Mouse (Mus musculus): ENCODE data around the gene Wdr53. TPM values are rescaled to one million over a fixed set of nuclear protein-coding genes. Genes with fewer than 3 reads are reported as not detected.
"Not testable (repeated sequence)": the region's sequence is repeated elsewhere in the genome, so short reads cannot be mapped to it uniquely, and the experiment has no call there.

Gene Wdr53
- polyA plus RNA-seq, 1 experiment from 2014 or later = 20.2 TPM

- peak within 1 kb of the TSS; percentile 96 for H3K27ac ChIP-seq
- H3K4me3 ChIP-seq (replicated peaks; ENCODE audit: low read depth, low read length) = peak within 1 kb of the TSS; percentile 93
- WGBS = under 1% methylated on average over 75 of the region's 75 CpGs
- DNase-seq (ENCODE audit: low spot score) (peak; percentile 96), ATAC-seq (replicated peaks; ENCODE audit: low FRiP score, low read depth) (peak; percentile 90)
- H3K9me3 ChIP-seq (replicated peaks; ENCODE audit: low read length) = no peaks in the 10 kb centered on the region
- H3K9ac ChIP-seq (ENCODE audit: low read depth, low read length) = peak within 1 kb of the TSS; percentile 88
- H3K27me3 ChIP-seq (ENCODE audit: insufficient read depth, low read length) = no peaks in the 10 kb centered on the region
- H3K4me2 ChIP-seq (ENCODE audit: low read length) = peak within 1 kb of the TSS; percentile 77
- no peaks in the 10 kb centered on the region for H3K36me3 ChIP-seq (ENCODE audit: insufficient read depth, low read length)
- peaks cover 3% of the 10 kb centered on the region; the same call in 1 of the 2 replicates for H3K4me1 ChIP-seq (replicated peaks; ENCODE audit: insufficient read depth, low read length)
- no peak for TF ChIP-seq CTCF (IDR thresholded peaks at IDR 0.05; ENCODE audit: low read depth)
Observed at GRCm38 (mm10) chr16:32277308-32278256, 30.6 kb downstream of the Wdr53 start, which contains the start of gene Rnf168. Gene Rnf168, plus strand, starts transcription at chr16:32277459.

GRCm38 (mm10) chr16:32278396-32278795, 31.4 kb downstream of the Wdr53 start:
- H3K4me1 ChIP-seq (replicated peaks; ENCODE audit: insufficient read depth, low read length) = peaks cover 3% of the 10 kb centered on the region; the same call in 1 of the 2 replicates
- ATAC-seq (replicated peaks; ENCODE audit: low FRiP score, low read depth) = no peak
- WGBS = 41% methylated on average over 7 of the region's 7 CpGs

GRCm38 (mm10) chr16:32280211-32280610, 33.2 kb downstream of the Wdr53 start:
- 96% methylated on average over 8 of the region's 8 CpGs for WGBS
- Histone ChIP-seq H3K9ac (ENCODE audit: low read depth, low read length) (no peak overlapping the region), H3K9me3 (replicated peaks; ENCODE audit: low read length) (no peaks in the 10 kb centered on the region), H3K27ac (no peak overlapping the region), H3K36me3 (ENCODE audit: insufficient read depth, low read length) (peaks cover 18% of the 10 kb centered on the region), H3K4me1 (replicated peaks; ENCODE audit: insufficient read depth, low read length) (peaks cover 3% of the 10 kb centered on the region; the same call in 1 of the 2 replicates), H3K4me2 (ENCODE audit: low read length) (no peak overlapping the region), H3K27me3 (ENCODE audit: insufficient read depth, low read length) (no peaks in the 10 kb centered on the region), H3K4me3 (replicated peaks; ENCODE audit: low read depth, low read length) (no peak overlapping the region)
- TF ChIP-seq CTCF (IDR thresholded peaks at IDR 0.05; ENCODE audit: low read depth) = no peak
- ATAC-seq (replicated peaks; ENCODE audit: low FRiP score, low read depth) (no peak), DNase-seq (ENCODE audit: low spot score) (no peak)

More at GRCm38 (mm10) chr16:32278396-32278795, 31.4 kb downstream of the Wdr53 start:
- TF ChIP-seq CTCF (IDR thresholded peaks at IDR 0.05; ENCODE audit: low read depth) = no peak
- 0 out of 2 replicates have a peak, but pooled peaks cover 1% of the 10 kb centered on the region for H3K36me3 ChIP-seq (ENCODE audit: insufficient read depth, low read length)
- H3K4me2 ChIP-seq (ENCODE audit: low read length) = peak overlapping the region; percentile 77
- H3K27me3 ChIP-seq (ENCODE audit: insufficient read depth, low read length) = no peaks in the 10 kb centered on the region
- H3K9me3 ChIP-seq (replicated peaks; ENCODE audit: low read length) = no peaks in the 10 kb centered on the region
- peak overlapping the region; percentile 88 for H3K9ac ChIP-seq (ENCODE audit: low read depth, low read length)
- H3K27ac ChIP-seq = peak overlapping the region; percentile 96
- H3K4me3 ChIP-seq (replicated peaks; ENCODE audit: low read depth, low read length) = peak overlapping the region; percentile 93
- no peak for DNase-seq (ENCODE audit: low spot score)

GRCm38 (mm10) chr16:32282608-32283007, 35.6 kb downstream of the Wdr53 start:
- H3K4me1 ChIP-seq (replicated peaks; ENCODE audit: insufficient read depth, low read length) = no peaks in the 10 kb centered on the region
- H3K4me3 ChIP-seq (replicated peaks; ENCODE audit: low read depth, low read length) = no peak overlapping the region
- H3K9me3 ChIP-seq (replicated peaks; ENCODE audit: low read length) = no peaks in the 10 kb centered on the region
- no peak for TF ChIP-seq CTCF (IDR thresholded peaks at IDR 0.05; ENCODE audit: low read depth)
- no peak overlapping the region for H3K9ac ChIP-seq (ENCODE audit: low read depth, low read length)
- no peak overlapping the region for H3K27ac ChIP-seq
- no peak for DNase-seq (ENCODE audit: low spot score)
- H3K4me2 ChIP-seq (ENCODE audit: low read length) = no peak overlapping the region
- ATAC-seq (replicated peaks; ENCODE audit: low FRiP score, low read depth) = no peak
- H3K36me3 ChIP-seq (ENCODE audit: insufficient read depth, low read length) = peaks cover 22% of the 10 kb centered on the region
- H3K27me3 ChIP-seq (ENCODE audit: insufficient read depth, low read length) = no peaks in the 10 kb centered on the region

- ATAC-seq (replicated peaks; ENCODE audit: low FRiP score, low read depth) = no peak
- TF ChIP-seq CTCF (IDR thresholded peaks at IDR 0.05; ENCODE audit: low read depth) = no peak
- WGBS = 96% methylated on average over 4 of the region's 4 CpGs
Observed at GRCm38 (mm10) chr16:32291821-32292220, 44.8 kb downstream of the Wdr53 start.

GRCm38 (mm10) chr16:32299617-32300016, 52.6 kb downstream of the Wdr53 start:
- 96% methylated on average over 4 of the region's 4 CpGs for WGBS

More at GRCm38 (mm10) chr16:32291821-32292220, 44.8 kb downstream of the Wdr53 start:
- Histone ChIP-seq H3K36me3 (ENCODE audit: insufficient read depth, low read length) (peaks cover 30% of the 10 kb centered on the region), H3K27me3 (ENCODE audit: insufficient read depth, low read length) (no peaks in the 10 kb centered on the region), H3K4me3 (replicated peaks; ENCODE audit: low read depth, low read length) (no peak overlapping the region), H3K9me3 (replicated peaks; ENCODE audit: low read length) (no peaks in the 10 kb centered on the region), H3K4me2 (ENCODE audit: low read length) (no peak overlapping the region), H3K27ac (no peak overlapping the region), H3K4me1 (replicated peaks; ENCODE audit: insufficient read depth, low read length) (no peaks in the 10 kb centered on the region), H3K9ac (ENCODE audit: low read depth, low read length) (no peak overlapping the region)
- DNase-seq (ENCODE audit: low spot score) = no peak

More at GRCm38 (mm10) chr16:32299617-32300016, 52.6 kb downstream of the Wdr53 start:
- not testable (repeated sequence) for H3K9ac ChIP-seq (ENCODE audit: low read depth, low read length); H3K27ac ChIP-seq; H3K9me3 ChIP-seq (replicated peaks; ENCODE audit: low read length); H3K4me3 ChIP-seq (replicated peaks; ENCODE audit: low read depth, low read length); DNase-seq (ENCODE audit: low spot score); H3K27me3 ChIP-seq (ENCODE audit: insufficient read depth, low read length); H3K4me2 ChIP-seq (ENCODE audit: low read length); ATAC-seq (replicated peaks; ENCODE audit: low FRiP score, low read depth); H3K4me1 ChIP-seq (replicated peaks; ENCODE audit: insufficient read depth, low read length)
- H3K36me3 ChIP-seq (ENCODE audit: insufficient read depth, low read length) = peaks cover 31% of the 10 kb centered on the region
- 0 out of 2 replicates have a peak, but pooled peaks have one; percentile 13 for TF ChIP-seq CTCF (IDR thresholded peaks at IDR 0.05; ENCODE audit: low read depth)
